Mouse (Mus musculus) MEL (cell line): Measurements from ENCODE around the gene Pik3c2b.

ENCODE experiments used
- CHD1 ChIP-seq: IDR thresholded peaks from 2 replicates; pipeline ENCODE4 v1.6.1; 2012; ENCODE audit warnings: low read depth, mild to moderate bottlenecking, inconsistent platforms, low read length, improper control_type of control experiment
- CTCF ChIP-seq, 3 experiments: IDR thresholded peaks in 2 of 3; conservative IDR thresholded peaks in 1 of 3; 2 replicates each; pipeline ENCODE4 v1.5.1; 2011 to 2012; ENCODE audit warnings: low read length in 3 of 3, low read depth in 2 of 3, mild to moderate bottlenecking in 2 of 3, improper control_type of control experiment in 1 of 3, inconsistent platforms in 1 of 3, mixed read lengths in 1 of 3, moderate library complexity in 1 of 3; ENCODE audit not compliant: control insufficient read depth in 1 of 3, insufficient read depth in 1 of 3, poor library complexity in 1 of 3, severe bottlenecking in 1 of 3
- ETS1 ChIP-seq: IDR thresholded peaks from 2 replicates; pipeline ENCODE4 v1.6.1; 2012; ENCODE audit warnings: low read depth, mild to moderate bottlenecking, inconsistent platforms, low read length, improper control_type of control experiment, moderate library complexity
- GABPA ChIP-seq: IDR thresholded peaks from 2 replicates; pipeline ENCODE4 v1.6.1; 2012; ENCODE audit warnings: low read depth, mild to moderate bottlenecking, inconsistent platforms, low read length, improper control_type of control experiment, moderate library complexity
- GATA1 ChIP-seq: IDR thresholded peaks from 2 replicates; pipeline ENCODE4 v1.6.1; 2011; ENCODE audit warnings: low read depth, low read length, improper control_type of control experiment
- MAX ChIP-seq: IDR thresholded peaks from 2 replicates; pipeline ENCODE4 v1.6.1; 2011; ENCODE audit warnings: low read length, improper control_type of control experiment
- MXI1 ChIP-seq: IDR thresholded peaks from 2 replicates; pipeline ENCODE4 v1.6.1; 2011; ENCODE audit warnings: mild to moderate bottlenecking, low read depth, low read length, improper control_type of control experiment
- SIN3A ChIP-seq: IDR thresholded peaks from 2 replicates; pipeline ENCODE4 v1.6.1; 2012; ENCODE audit warnings: low read length, improper control_type of control experiment, inconsistent platforms
- TBP ChIP-seq: IDR thresholded peaks from 2 replicates; pipeline ENCODE4 v1.8.0; 2011; ENCODE audit warnings: low read depth, low read length, improper control_type of control experiment
- USF2 ChIP-seq, 2 experiments: IDR thresholded peaks; 2 replicates each; pipeline ENCODE4 v1.6.1; 2011 to 2012; ENCODE audit warnings: improper control_type of control experiment in 2 of 2, low read length in 2 of 2, borderline replicate concordance in 1 of 2, inconsistent platforms in 1 of 2, low read depth in 1 of 2, mild to moderate bottlenecking in 1 of 2; ENCODE audit not compliant: insufficient read depth in 1 of 2
- ZNF384 ChIP-seq: IDR thresholded peaks from 2 replicates; pipeline ENCODE4 v1.6.1; 2012; ENCODE audit warnings: low read depth, mild to moderate bottlenecking, inconsistent platforms, low read length, improper control_type of control experiment

DNA sequence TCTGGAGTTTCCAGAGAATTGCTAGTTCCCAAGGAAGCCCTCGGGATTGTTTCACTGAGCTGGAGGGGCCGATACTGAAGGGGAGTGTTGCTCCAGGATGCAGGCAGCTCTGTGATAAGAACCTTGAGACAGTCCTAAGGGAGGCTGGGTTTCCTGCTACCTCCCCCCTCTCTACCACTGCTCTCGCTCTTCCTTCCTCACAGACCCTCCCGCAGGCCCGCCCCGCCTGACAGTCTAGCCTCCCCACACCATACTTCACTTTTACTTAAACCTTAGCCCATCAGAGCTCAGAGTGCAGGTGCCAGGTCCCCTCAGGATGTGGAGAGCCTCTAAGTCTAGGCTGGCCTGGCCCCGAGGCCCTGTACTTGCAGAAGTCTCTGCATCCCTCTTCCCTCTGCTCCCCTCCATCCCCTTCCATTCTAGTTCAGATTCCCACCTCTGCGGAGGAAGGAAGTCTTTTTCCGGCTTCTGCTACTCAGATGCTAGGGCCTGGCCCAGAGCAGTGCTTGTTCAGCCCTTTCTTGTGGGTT lies 27.9 kb downstream of the Pik3c2b start:
- TF ChIP-seq CTCF (IDR thresholded peaks at IDR 0.05 in 2 of 3, conservative IDR thresholded peaks at IDR 0.05 in 1 of 3; ENCODE audit: control insufficient read depth in 1 of 3, insufficient read depth in 1 of 3, low read depth in 2 of 3, low read length in 3 of 3, poor library complexity in 1 of 3, severe bottlenecking in 1 of 3) (no peak), ETS1 (no peak), CHD1 (no peak), SIN3A (no peak), MAX (no peak), TBP (no peak), GATA1 (0 out of 2 replicates have a peak, but pooled peaks have one; percentile 15), USF2 (IDR thresholded peaks at IDR 0.05; ENCODE audit: borderline replicate concordance in 1 of 2, insufficient read depth in 1 of 2, low read depth in 1 of 2, low read length in 2 of 2) (no peak), GABPA (no peak), MXI1 (no peak), ZNF384 (no peak)
